Mouse (Mus musculus): ENCODE measurements around the gene Pcmt1.

DNA sequence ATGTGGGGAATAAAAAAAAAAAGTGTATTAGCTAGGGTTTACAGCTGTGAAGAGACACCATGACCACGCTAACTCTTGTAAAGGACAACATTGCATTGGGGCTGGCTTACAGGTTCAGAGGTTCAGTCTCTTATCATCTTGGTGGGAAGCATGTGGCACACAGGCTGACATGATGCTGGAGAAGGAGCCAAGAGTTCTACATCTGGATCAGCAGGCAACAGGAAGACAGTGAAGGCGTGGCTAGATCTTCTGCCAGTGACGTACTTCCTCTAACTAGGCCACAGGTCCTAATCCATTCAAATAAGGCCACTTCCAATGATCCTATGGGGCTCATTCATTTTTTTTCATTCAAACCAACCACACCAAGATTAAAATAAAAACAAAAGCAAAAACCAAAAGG lies 19.2 kb upstream of the Pcmt1 start:
- TF ChIP-seq CTCF (IDR thresholded peaks at IDR 0.05; ENCODE audit: control insufficient read depth, insufficient read depth, insufficient read length), result no peak
- TF ChIP-seq USF1 (IDR thresholded peaks at IDR 0.05; ENCODE audit: low read depth), result no peak
- no peak for TF ChIP-seq MYOG (IDR thresholded peaks at IDR 0.05; ENCODE audit: control insufficient read depth, extremely low read depth, insufficient read length)
- TF ChIP-seq MYOD1 (IDR thresholded peaks at IDR 0.05; ENCODE audit: control insufficient read depth, insufficient read length, low read depth), result no peak
- TF ChIP-seq FOSL1 (IDR thresholded peaks at IDR 0.05; ENCODE audit: insufficient read depth, low read length, poor library complexity, severe bottlenecking), result no peak
- no peak for TF ChIP-seq MAX (IDR thresholded peaks at IDR 0.05)

Measured in C2C12 (cell line).